Mouse (Mus musculus) lung, adult 2 months (tissue): ENCODE data around the gene Vac14. TPM values are rescaled to one million over a fixed set of nuclear protein-coding genes. Genes with fewer than 3 reads are reported as not detected.

Experiments
- DNase-seq: peaks from one replicate; pipeline ENCODE4 v3.0.0; 2022
- H3K4me1 ChIP-seq: fragments of 200-500 bp; 2 replicates; pipeline ENCODE4 v1.6.1; 2011; ENCODE audit warnings: low read length; ENCODE audit not compliant: control insufficient read depth, insufficient read depth
- H3K4me3 ChIP-seq: fragments of 200-500 bp; replicated peaks from 2 replicates; pipeline ENCODE3; 2011; ENCODE audit warnings: low read depth, mild to moderate bottlenecking, control low read depth, low read length; ENCODE audit errors: extremely low read depth
- CTCF ChIP-seq: fragments of 200-500 bp; IDR thresholded peaks from 2 replicates; pipeline ENCODE4 v1.5.1; 2011; ENCODE audit warnings: mild to moderate bottlenecking, low read length, control low read depth; ENCODE audit not compliant: insufficient read depth
- POLR2A ChIP-seq: fragments of 200-500 bp; IDR thresholded peaks from 2 replicates; pipeline ENCODE4 v1.6.1; 2011; ENCODE audit warnings: low read depth, mild to moderate bottlenecking, control low read depth, low read length, borderline replicate concordance; ENCODE audit errors: extremely low read depth
- WGBS: fragments of 180-500 bp; shearing (Covaris S2); methylation state at CpG from one replicate; pipeline ENCODE4 v1.1.7; 2018; 5-methylcytosine and 5-hydroxymethylcytosine counted together
- polyA plus RNA-seq: library from polyadenylated mRNA; depleted of rRNA; stranded (reverse); fragments of >200 nt; gene quantifications from 2 replicates; pipeline ENCODE4 v1.2.3, GENCODE M21; 2012

Vac14 gene
- polyA plus RNA-seq, 1 experiment: 33.3 TPM

GRCm38 (mm10) chr8:110696051-110696450 is 77.7 kb downstream of the Vac14 start:
- DNase-seq: no peak
- Histone ChIP-seq H3K4me3 (no peak overlapping the region), H3K4me1 (peaks cover 11% of the 10 kb centered on the region)
- no peak for TF ChIP-seq POLR2A
- no peak for TF ChIP-seq CTCF
- 65% methylated on average over 4 of the region's 4 CpGs for WGBS

- no peak overlapping the region for H3K4me3 ChIP-seq
- DNase-seq: no peak
- 90% methylated on average over 5 of the region's 5 CpGs for WGBS
- TF ChIP-seq CTCF (no peak), POLR2A (no peak)
- peaks cover 11% of the 10 kb centered on the region for H3K4me1 ChIP-seq
These were observed 79.2 kb downstream of the Vac14 start for GRCm38 (mm10) chr8:110697571-110697970.

GRCm38 (mm10) chr8:110698098-110698497 is 79.7 kb downstream of the Vac14 start:
- peaks cover 11% of the 10 kb centered on the region for H3K4me1 ChIP-seq
- TF ChIP-seq CTCF (no peak), POLR2A (no peak)
- DNase-seq: no peak
- 58% methylated on average over 1 of the region's 1 CpGs for WGBS
- no peak overlapping the region for H3K4me3 ChIP-seq

GRCm38 (mm10) chr8:110699501-110699900 is 81.1 kb downstream of the Vac14 start:
- H3K4me1 ChIP-seq: peaks cover 11% of the 10 kb centered on the region
- TF ChIP-seq CTCF (no peak), POLR2A (no peak)
- H3K4me3 ChIP-seq: no peak overlapping the region
- no peak for DNase-seq
- 67% methylated on average over 7 of the region's 7 CpGs for WGBS

GRCm38 (mm10) chr8:110700561-110700960 is 82.2 kb downstream of the Vac14 start:
- no peak for TF ChIP-seq POLR2A
- no peak overlapping the region for H3K4me3 ChIP-seq
- DNase-seq: no peak
- peaks cover 5% of the 10 kb centered on the region for H3K4me1 ChIP-seq
- 91% methylated on average over 2 of the region's 2 CpGs for WGBS

GRCm38 (mm10) chr8:110702636-110703459 is 84.5 kb downstream of the Vac14 start:
- no peak for DNase-seq
- H3K4me1 ChIP-seq: no peaks in the 10 kb centered on the region
- TF ChIP-seq CTCF (no peak), POLR2A (no peak)
- no peak overlapping the region for H3K4me3 ChIP-seq
- WGBS: 61% methylated on average over 9 of the region's 9 CpGs

GRCm38 (mm10) chr8:110703460-110704061 is 85.2 kb downstream of the Vac14 start:
- H3K4me1 ChIP-seq: no peaks in the 10 kb centered on the region
- WGBS: 68% methylated on average over 9 of the region's 9 CpGs

GRCm38 (mm10) chr8:110704103-110704502 is 85.7 kb downstream of the Vac14 start:
- no peak for DNase-seq
- Histone ChIP-seq H3K4me3 (no peak overlapping the region), H3K4me1 (no peaks in the 10 kb centered on the region)
- 88% methylated on average over 3 of the region's 3 CpGs for WGBS
- TF ChIP-seq CTCF (no peak), POLR2A (no peak)

More at GRCm38 (mm10) chr8:110703460-110704061, 85.2 kb downstream of the Vac14 start:
- TF ChIP-seq CTCF (no peak), POLR2A (no peak)
- no peak for DNase-seq
- H3K4me3 ChIP-seq: no peak overlapping the region

GRCm38 (mm10) chr8:110705391-110706287 is 87.3 kb downstream of the Vac14 start:
- TF ChIP-seq CTCF (no peak), POLR2A (no peak)
- Histone ChIP-seq H3K4me3 (no peak overlapping the region), H3K4me1 (peaks cover 5% of the 10 kb centered on the region)
- no peak for DNase-seq
- 68% methylated on average over 14 of the region's 14 CpGs for WGBS

- Histone ChIP-seq H3K4me3 (no peak overlapping the region), H3K4me1 (peaks cover 13% of the 10 kb centered on the region)
- 90% methylated on average over 3 of the region's 3 CpGs for WGBS
- no peak for DNase-seq
- TF ChIP-seq CTCF (no peak), POLR2A (no peak)
These were observed 88.0 kb downstream of the Vac14 start for GRCm38 (mm10) chr8:110706288-110706870.
